Mouse (Mus musculus) spleen, adult 2 months (tissue): ENCODE measurements around the gene Arhgap1.

Experiments used
- CTCF ChIP-seq: fragments of 200-500 bp; IDR thresholded peaks from 2 replicates; pipeline ENCODE4 v1.5.1; 2011; ENCODE audit warnings: mild to moderate bottlenecking, inconsistent platforms; ENCODE audit not compliant: insufficient read depth, insufficient read length, insufficient replicate concordance; ENCODE audit errors: extremely low read depth
- POLR2A ChIP-seq: fragments of 200-500 bp; IDR thresholded peaks from 2 replicates; pipeline ENCODE4 v1.6.1; 2011; ENCODE audit warnings: low read depth, low read length, inconsistent platforms

GRCm38 (mm10) chr2:91602389-91602788 is 47.3 kb upstream of the Arhgap1 start:
- TF ChIP-seq CTCF (no peak), POLR2A (no peak)
